Mouse (Mus musculus) liver, embryonic 15.5 days (tissue): Measurements from ENCODE around the gene Gns. TPM values are rescaled to one million over a fixed set of nuclear protein-coding genes. Genes with fewer than 3 reads are reported as not detected.
A peak's percentile ranks its signal among the peaks of the same experiment; 100 is the strongest.

Experiments
- ATAC-seq: fragments of 200-750 bp; cut with Nextera tagmentation; 2 replicates; pipeline ENCODE4 v1.8.0; 2017; ENCODE audit warnings: moderate number of reproducible peaks, mild to moderate bottlenecking, moderate library complexity; ENCODE audit not compliant: insufficient read depth
- H3K27ac ChIP-seq: fragments of 300-500 bp; sonication (generic); replicated peaks from 2 replicates; pipeline ENCODE4 v1.5.1; 2015; ENCODE audit warnings: mild to moderate bottlenecking, inconsistent platforms
- H3K27me3 ChIP-seq: fragments of 300-500 bp; sonication (generic); 2 replicates; pipeline ENCODE4 v1.6.1; 2015; ENCODE audit warnings: mild to moderate bottlenecking, inconsistent platforms
- H3K36me3 ChIP-seq: fragments of 300-500 bp; sonication (generic); replicated peaks from 2 replicates; pipeline ENCODE4 v1.6.1; 2015; ENCODE audit warnings: moderate library complexity, mild to moderate bottlenecking, inconsistent platforms
- H3K4me1 ChIP-seq: fragments of 300-500 bp; sonication (generic); replicated peaks from 2 replicates; pipeline ENCODE4 v1.6.1; 2015; ENCODE audit warnings: inconsistent platforms
- H3K4me2 ChIP-seq: fragments of 300-500 bp; sonication (generic); 2 replicates; pipeline ENCODE4 v1.6.1; 2015; ENCODE audit warnings: moderate library complexity, mild to moderate bottlenecking, inconsistent platforms
- H3K4me3 ChIP-seq: fragments of 300-500 bp; sonication (generic); replicated peaks from 2 replicates; pipeline ENCODE4 v1.5.1; 2015; ENCODE audit warnings: mild to moderate bottlenecking, inconsistent platforms
- H3K9ac ChIP-seq: fragments of 300-500 bp; sonication (generic); 2 replicates; pipeline ENCODE4 v1.6.1; 2015; ENCODE audit warnings: moderate library complexity, mild to moderate bottlenecking, inconsistent platforms
- H3K9me3 ChIP-seq: fragments of 300-500 bp; sonication (generic); replicated peaks from 2 replicates; pipeline ENCODE4 v1.6.1; 2016; ENCODE audit warnings: inconsistent platforms
- WGBS: fragments of 180-500 bp; shearing (Covaris S2); methylation state at CpG from one replicate; pipeline ENCODE4 v1.1.7; 2015; ENCODE audit warnings: mixed read lengths; ENCODE audit not compliant: insufficient replicate concordance; 5-methylcytosine and 5-hydroxymethylcytosine counted together
- polyA plus RNA-seq: library from polyadenylated mRNA; unstranded; fragments of >200 nt; fragmentation: Nextera tagmentation; extraction: Ambion mirVana; gene quantifications from 2 replicates; pipeline ENCODE4 v1.2.1, GENCODE M21; 2015

Gns gene
- polyA plus RNA-seq, 1 experiment from 2014 or later: 16.9 TPM

GRCm38 (mm10) chr10:121403946-121404345 lies 39.1 kb downstream of the Gns start:
- H3K9me3 ChIP-seq: no peaks in the 10 kb centered on the region
- 73% methylated on average over 6 of the region's 9 CpGs for WGBS

GRCm38 (mm10) chr10:121409717-121410116 lies 44.8 kb downstream of the Gns start:
- no peak for ATAC-seq
- Histone ChIP-seq H3K9ac (no peak overlapping the region), H3K4me2 (no peak overlapping the region), H3K9me3 (no peaks in the 10 kb centered on the region), H3K27me3 (no peaks in the 10 kb centered on the region; the same call in 1 of the 2 replicates), H3K4me1 (peaks cover 9% of the 10 kb centered on the region; the same call in 1 of the 2 replicates), H3K4me3 (no peak overlapping the region), H3K27ac (no peak overlapping the region), H3K36me3 (peaks cover 24% of the 10 kb centered on the region)
- WGBS: 61% methylated on average over 7 of the region's 7 CpGs

More at GRCm38 (mm10) chr10:121403946-121404345, 39.1 kb downstream of the Gns start:
- Histone ChIP-seq H3K4me1 (no peaks in the 10 kb centered on the region), H3K9ac (no peak overlapping the region), H3K4me3 (no peak overlapping the region), H3K4me2 (no peak overlapping the region), H3K27ac (no peak overlapping the region), H3K36me3 (no peaks in the 10 kb centered on the region), H3K27me3 (no peaks in the 10 kb centered on the region; the same call in 1 of the 2 replicates)
- no peak for ATAC-seq

DNA sequence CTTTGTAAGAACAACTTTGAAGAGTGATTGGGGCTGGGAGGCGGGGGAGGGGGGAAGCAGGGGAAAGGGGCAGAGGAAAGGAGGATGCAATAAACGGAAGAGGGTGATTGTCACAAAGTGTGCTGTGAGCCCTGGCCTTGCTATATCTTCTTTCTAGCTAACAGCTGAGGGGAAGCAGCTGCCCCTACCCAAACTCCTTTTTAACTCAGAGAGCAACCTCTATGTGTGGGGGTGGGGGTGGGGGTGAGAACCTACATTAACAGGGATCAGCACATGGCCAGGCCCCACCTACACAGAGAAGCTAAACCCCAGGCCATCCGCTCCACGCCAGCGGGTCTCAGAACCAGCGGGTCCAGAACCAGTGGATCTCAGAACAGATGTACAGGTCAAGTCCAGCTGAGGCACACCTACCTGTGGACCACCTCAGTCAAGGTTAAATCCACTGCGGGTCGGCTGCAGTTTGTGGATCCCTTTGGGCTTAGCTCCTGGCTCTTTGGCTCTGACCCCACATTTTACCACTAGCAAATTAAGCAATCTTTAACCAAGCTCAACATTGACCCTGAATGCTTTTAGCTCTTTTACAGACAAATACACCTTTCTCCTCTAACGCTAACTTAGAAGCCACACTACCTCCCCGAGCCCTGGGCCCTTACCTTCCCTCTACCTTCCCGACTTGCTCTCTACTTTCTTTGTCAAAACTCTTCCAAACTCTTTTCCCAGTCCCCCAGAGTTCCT lies 47.0 kb downstream of the Gns start:
- 67% methylated on average over 11 of the region's 11 CpGs for WGBS
- no peaks in the 10 kb centered on the region for H3K27me3 ChIP-seq
- H3K27ac ChIP-seq: 0 out of 2 replicates have a peak overlapping the region, but pooled peaks have one; percentile 6
- no peak for ATAC-seq
- H3K9me3 ChIP-seq: no peaks in the 10 kb centered on the region
- no peak overlapping the region for H3K4me3 ChIP-seq
- peaks cover 41% of the 10 kb centered on the region for H3K36me3 ChIP-seq
- no peak overlapping the region for H3K4me2 ChIP-seq
- peaks cover 9% of the 10 kb centered on the region; the same call in 1 of the 2 replicates for H3K4me1 ChIP-seq
- no peak overlapping the region for H3K9ac ChIP-seq

DNA sequence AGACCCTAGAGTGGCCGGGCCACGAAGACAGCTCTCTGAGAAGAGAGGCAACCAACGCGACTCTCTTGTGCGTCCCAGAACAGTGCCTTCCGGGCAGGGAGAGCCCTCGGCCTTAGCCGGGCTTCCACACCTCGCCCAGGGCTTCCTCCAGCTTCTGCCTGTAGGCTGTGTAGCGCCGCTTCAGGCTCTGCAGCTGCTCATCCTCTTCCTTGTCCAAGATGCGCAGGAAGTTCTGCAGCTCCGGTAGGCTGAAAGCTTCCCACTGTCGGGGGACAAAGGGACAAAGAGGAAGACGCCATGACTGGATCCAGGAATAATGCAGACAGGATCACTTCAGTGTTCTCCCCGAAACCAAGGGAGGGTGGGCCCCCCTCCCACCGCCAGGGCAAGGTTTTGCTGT lies 47.9 kb downstream of the Gns start:
- no peak for ATAC-seq
- Histone ChIP-seq H3K4me2 (no peak overlapping the region), H3K4me1 (peaks cover 9% of the 10 kb centered on the region; the same call in 1 of the 2 replicates), H3K9ac (no peak overlapping the region), H3K36me3 (peaks cover 41% of the 10 kb centered on the region), H3K9me3 (no peaks in the 10 kb centered on the region), H3K4me3 (no peak overlapping the region), H3K27me3 (no peaks in the 10 kb centered on the region), H3K27ac (0 out of 2 replicates have a peak overlapping the region, but pooled peaks have one; percentile 6)
- WGBS: 67% methylated on average over 17 of the region's 17 CpGs

- Histone ChIP-seq H3K4me1 (peaks cover 21% of the 10 kb centered on the region), H3K9me3 (no peaks in the 10 kb centered on the region), H3K4me2 (no peak overlapping the region), H3K9ac (no peak overlapping the region), H3K4me3 (no peak overlapping the region), H3K27ac (no peak overlapping the region), H3K36me3 (peaks cover 40% of the 10 kb centered on the region), H3K27me3 (no peaks in the 10 kb centered on the region)
- WGBS: 82% methylated on average over 13 of the region's 13 CpGs
- no peak for ATAC-seq
Measured at GRCm38 (mm10) chr10:121414127-121414526, 49.2 kb downstream of the Gns start.

GRCm38 (mm10) chr10:121418835-121419234 lies 53.9 kb downstream of the Gns start:
- H3K36me3 ChIP-seq: peaks cover 27% of the 10 kb centered on the region
- no peak overlapping the region for H3K4me2 ChIP-seq
- H3K9ac ChIP-seq: no peak overlapping the region
- no peak overlapping the region for H3K27ac ChIP-seq
- no peaks in the 10 kb centered on the region for H3K27me3 ChIP-seq
- H3K9me3 ChIP-seq: no peaks in the 10 kb centered on the region
- H3K4me3 ChIP-seq: no peak overlapping the region
- ATAC-seq: no peak
- peaks cover 38% of the 10 kb centered on the region for H3K4me1 ChIP-seq
- WGBS: 77% methylated on average over 14 of the region's 14 CpGs

GRCm38 (mm10) chr10:121419640-121420470 lies 55.0 kb downstream of the Gns start:
- ATAC-seq: 0 out of 2 replicates have a peak, but pooled peaks have one; percentile 28
- WGBS: 48% methylated on average over 22 of the region's 22 CpGs
- H3K9me3 ChIP-seq: no peaks in the 10 kb centered on the region

GRCm38 (mm10) chr10:121421023-121421422 lies 56.1 kb downstream of the Gns start:
- H3K9ac ChIP-seq: no peak overlapping the region
- no peak overlapping the region for H3K4me2 ChIP-seq
- ATAC-seq: no peak
- peaks cover 56% of the 10 kb centered on the region for H3K4me1 ChIP-seq
- no peak overlapping the region for H3K27ac ChIP-seq
- no peaks in the 10 kb centered on the region for H3K27me3 ChIP-seq
- no peak overlapping the region for H3K4me3 ChIP-seq
- 0 out of 2 replicates have a peak, but pooled peaks cover 7% of the 10 kb centered on the region for H3K36me3 ChIP-seq
- no peaks in the 10 kb centered on the region for H3K9me3 ChIP-seq
- WGBS: 70% methylated on average over 9 of the region's 9 CpGs

More at GRCm38 (mm10) chr10:121419640-121420470, 55.0 kb downstream of the Gns start:
- no peaks in the 10 kb centered on the region for H3K27me3 ChIP-seq
- H3K4me3 ChIP-seq: no peak overlapping the region
- H3K4me2 ChIP-seq: no peak overlapping the region
- peaks cover 45% of the 10 kb centered on the region for H3K4me1 ChIP-seq
- H3K9ac ChIP-seq: no peak overlapping the region
- H3K36me3 ChIP-seq: peaks cover 16% of the 10 kb centered on the region; the same call in 1 of the 2 replicates
- H3K27ac ChIP-seq: no peak overlapping the region

GRCm38 (mm10) chr10:121421657-121422290 lies 56.9 kb downstream of the Gns start:
- H3K36me3 ChIP-seq: no peaks in the 10 kb centered on the region
- no peak overlapping the region for H3K9ac ChIP-seq
- no peak overlapping the region for H3K4me2 ChIP-seq
- H3K27ac ChIP-seq: no peak overlapping the region
- no peak overlapping the region for H3K4me3 ChIP-seq
- peaks cover 63% of the 10 kb centered on the region for H3K4me1 ChIP-seq
- no peak for ATAC-seq
- no peaks in the 10 kb centered on the region for H3K27me3 ChIP-seq
- H3K9me3 ChIP-seq: no peaks in the 10 kb centered on the region
- 79% methylated on average over 11 of the region's 11 CpGs for WGBS

GRCm38 (mm10) chr10:121422294-121422693 lies 57.4 kb downstream of the Gns start:
- H3K4me3 ChIP-seq: no peak overlapping the region
- H3K9me3 ChIP-seq: no peaks in the 10 kb centered on the region
- no peak overlapping the region for H3K4me2 ChIP-seq
- H3K27me3 ChIP-seq: no peaks in the 10 kb centered on the region
- H3K4me1 ChIP-seq: peaks cover 68% of the 10 kb centered on the region
- no peak for ATAC-seq
- H3K36me3 ChIP-seq: no peaks in the 10 kb centered on the region
- 72% methylated on average over 6 of the region's 6 CpGs for WGBS
- no peak overlapping the region for H3K27ac ChIP-seq
- no peak overlapping the region for H3K9ac ChIP-seq
